Mouse (Mus musculus) embryo, embryonic 10.5 days (tissue): ENCODE results near the gene Gm49354.

Experiments used
- DNase-seq: peaks from one replicate; pipeline ENCODE4 v3.0.0-alpha.2; 2015; ENCODE audit warnings: low spot score

Gene Gm49354

DNA sequence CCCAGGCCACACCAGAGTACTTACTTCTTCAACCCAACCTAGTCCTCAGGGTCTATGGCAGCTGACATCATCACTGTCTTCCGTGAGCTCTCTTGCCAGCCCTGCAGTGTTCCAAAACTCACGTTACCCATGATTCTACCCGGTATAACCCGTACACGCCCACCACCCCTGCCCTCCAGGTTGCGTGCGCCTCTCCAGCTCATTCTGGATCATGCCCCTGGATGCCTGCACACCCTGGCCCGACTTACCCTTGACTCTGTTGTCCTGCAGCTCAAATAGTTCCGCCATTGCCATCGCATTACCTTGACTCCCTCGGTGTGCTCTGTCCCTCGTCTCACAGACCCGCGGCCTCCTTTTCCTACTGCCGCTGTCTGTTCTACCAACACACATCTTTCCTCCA is 71.8 kb downstream of the Gm49354 start, which contains the start of gene Spata31d1a:
Spata31d1a (minus strand) TSS at position 101 of the 400 bp plus-strand sequence.
- DNase-seq, result no peak
